Mouse (Mus musculus): ENCODE measurements around the gene Sash1. TPM values are rescaled to one million over a fixed set of nuclear protein-coding genes. Genes with fewer than 3 reads are reported as not detected.

Sash1 gene
- total and polyA plus RNA-seq, 3 experiments = 0.16 TPM; not detected in 2

GRCm38 (mm10) chr10:8917798-8918197 is 31.9 kb upstream of the Sash1 start:
- peaks cover 12% of the 10 kb centered on the region for H3K9me3 ChIP-seq (replicated peaks)
- no peaks in the 10 kb centered on the region for H3K36me3 ChIP-seq (replicated peaks)
- H3K4me3 ChIP-seq (ENCODE audit: low read depth, low read length) = no peak overlapping the region
- no peaks in the 10 kb centered on the region for H3K4me1 ChIP-seq (ENCODE audit: insufficient read depth, low read depth, low read length)
- ATAC-seq (ENCODE audit: extremely low read depth, insufficient number of reproducible peaks, low FRiP score, poor library complexity, severe bottlenecking) (no peak), DNase-seq (ENCODE audit: low spot score) (no peak)
- H3K27me3 ChIP-seq (ENCODE audit: insufficient read depth, low read length) = no peaks in the 10 kb centered on the region
- no peak for TF ChIP-seq CTCF (IDR thresholded peaks at IDR 0.05; ENCODE audit: low read depth, low read length)
- no peak for TF ChIP-seq GATA1 (IDR thresholded peaks at IDR 0.05; ENCODE audit: borderline replicate concordance, low read length)
- TF ChIP-seq POLR2AphosphoS5 (IDR thresholded peaks at IDR 0.05; ENCODE audit: insufficient replicate concordance, low read depth, low read length) = no peak
- no peak for TF ChIP-seq GATA2 (IDR thresholded peaks at IDR 0.05; ENCODE audit: borderline replicate concordance, low read depth, low read length)
- no peak for TF ChIP-seq TAL1 (conservative IDR thresholded peaks at IDR 0.05; ENCODE audit: low read depth, low read length)

GRCm38 (mm10) chr10:8917350-8917749 is 31.5 kb upstream of the Sash1 start:
- Histone ChIP-seq H3K36me3 (replicated peaks) (no peaks in the 10 kb centered on the region), H3K4me3 (ENCODE audit: low read depth, low read length) (no peak overlapping the region), H3K4me1 (ENCODE audit: insufficient read depth, low read depth, low read length) (no peaks in the 10 kb centered on the region), H3K9me3 (replicated peaks) (peaks cover 12% of the 10 kb centered on the region), H3K27me3 (ENCODE audit: insufficient read depth, low read length) (no peaks in the 10 kb centered on the region)
- no peak for TF ChIP-seq GATA1 (IDR thresholded peaks at IDR 0.05; ENCODE audit: borderline replicate concordance, low read length)
- no peak for TF ChIP-seq POLR2AphosphoS5 (IDR thresholded peaks at IDR 0.05; ENCODE audit: insufficient replicate concordance, low read depth, low read length)
- no peak for TF ChIP-seq GATA2 (IDR thresholded peaks at IDR 0.05; ENCODE audit: borderline replicate concordance, low read depth, low read length)
- TF ChIP-seq TAL1 (conservative IDR thresholded peaks at IDR 0.05; ENCODE audit: low read depth, low read length) = no peak
- TF ChIP-seq CTCF (IDR thresholded peaks at IDR 0.05; ENCODE audit: low read depth, low read length) = no peak
- DNase-seq (ENCODE audit: low spot score) (no peak), ATAC-seq (ENCODE audit: extremely low read depth, insufficient number of reproducible peaks, low FRiP score, poor library complexity, severe bottlenecking) (no peak)

GRCm38 (mm10) chr10:8915755-8916154 is 29.9 kb upstream of the Sash1 start:
- ATAC-seq (ENCODE audit: extremely low read depth, insufficient number of reproducible peaks, low FRiP score, poor library complexity, severe bottlenecking) (no peak), DNase-seq (ENCODE audit: low spot score) (no peak)
- H3K4me1 ChIP-seq (ENCODE audit: insufficient read depth, low read depth, low read length) = no peaks in the 10 kb centered on the region
- no peak overlapping the region for H3K4me3 ChIP-seq (ENCODE audit: low read depth, low read length)
- no peaks in the 10 kb centered on the region for H3K27me3 ChIP-seq (ENCODE audit: insufficient read depth, low read length)
- peaks cover 6% of the 10 kb centered on the region; the same call in 1 of the 2 replicates for H3K9me3 ChIP-seq (replicated peaks)
- no peaks in the 10 kb centered on the region for H3K36me3 ChIP-seq (replicated peaks)
- no peak for TF ChIP-seq POLR2AphosphoS5 (IDR thresholded peaks at IDR 0.05; ENCODE audit: insufficient replicate concordance, low read depth, low read length)
- no peak for TF ChIP-seq TAL1 (conservative IDR thresholded peaks at IDR 0.05; ENCODE audit: low read depth, low read length)
- no peak for TF ChIP-seq GATA2 (IDR thresholded peaks at IDR 0.05; ENCODE audit: borderline replicate concordance, low read depth, low read length)
- no peak for TF ChIP-seq GATA1 (IDR thresholded peaks at IDR 0.05; ENCODE audit: borderline replicate concordance, low read length)
- TF ChIP-seq CTCF (IDR thresholded peaks at IDR 0.05; ENCODE audit: low read depth, low read length) = no peak

GRCm38 (mm10) chr10:8913904-8914303 is 28.0 kb upstream of the Sash1 start:
- Histone ChIP-seq H3K36me3 (replicated peaks) (no peaks in the 10 kb centered on the region), H3K9me3 (replicated peaks) (peaks cover 10% of the 10 kb centered on the region), H3K4me1 (ENCODE audit: insufficient read depth, low read depth, low read length) (no peaks in the 10 kb centered on the region), H3K4me3 (ENCODE audit: low read depth, low read length) (no peak overlapping the region), H3K27me3 (ENCODE audit: insufficient read depth, low read length) (no peaks in the 10 kb centered on the region)
- TF ChIP-seq GATA2 (IDR thresholded peaks at IDR 0.05; ENCODE audit: borderline replicate concordance, low read depth, low read length) = no peak
- no peak for TF ChIP-seq GATA1 (IDR thresholded peaks at IDR 0.05; ENCODE audit: borderline replicate concordance, low read length)
- no peak for TF ChIP-seq TAL1 (conservative IDR thresholded peaks at IDR 0.05; ENCODE audit: low read depth, low read length)
- TF ChIP-seq POLR2AphosphoS5 (IDR thresholded peaks at IDR 0.05; ENCODE audit: insufficient replicate concordance, low read depth, low read length) = no peak
- TF ChIP-seq CTCF (IDR thresholded peaks at IDR 0.05; ENCODE audit: low read depth, low read length) = no peak
- DNase-seq (ENCODE audit: low spot score) = no peak
- ATAC-seq (ENCODE audit: extremely low read depth, insufficient number of reproducible peaks, low FRiP score, poor library complexity, severe bottlenecking) = no peak

- H3K9me3 ChIP-seq (replicated peaks) = peaks cover 15% of the 10 kb centered on the region
- no peak overlapping the region for H3K4me3 ChIP-seq (ENCODE audit: low read depth, low read length)
- ATAC-seq (ENCODE audit: extremely low read depth, insufficient number of reproducible peaks, low FRiP score, poor library complexity, severe bottlenecking) (no peak), DNase-seq (ENCODE audit: low spot score) (no peak)
- H3K4me1 ChIP-seq (ENCODE audit: insufficient read depth, low read depth, low read length) = no peaks in the 10 kb centered on the region
- H3K27me3 ChIP-seq (ENCODE audit: insufficient read depth, low read length) = no peaks in the 10 kb centered on the region
- no peaks in the 10 kb centered on the region for H3K36me3 ChIP-seq (replicated peaks)
- TF ChIP-seq GATA2 (IDR thresholded peaks at IDR 0.05; ENCODE audit: borderline replicate concordance, low read depth, low read length) (no peak), TAL1 (conservative IDR thresholded peaks at IDR 0.05; ENCODE audit: low read depth, low read length) (no peak), POLR2AphosphoS5 (IDR thresholded peaks at IDR 0.05; ENCODE audit: insufficient replicate concordance, low read depth, low read length) (no peak), GATA1 (IDR thresholded peaks at IDR 0.05; ENCODE audit: borderline replicate concordance, low read length) (no peak), CTCF (IDR thresholded peaks at IDR 0.05; ENCODE audit: low read depth, low read length) (no peak)
Measured at GRCm38 (mm10) chr10:8912706-8913275, 26.9 kb upstream of the Sash1 start.

GRCm38 (mm10) chr10:8912213-8912612 is 26.3 kb upstream of the Sash1 start:
- H3K27me3 ChIP-seq (ENCODE audit: insufficient read depth, low read length) = no peaks in the 10 kb centered on the region
- DNase-seq (ENCODE audit: low spot score) (no peak), ATAC-seq (ENCODE audit: extremely low read depth, insufficient number of reproducible peaks, low FRiP score, poor library complexity, severe bottlenecking) (no peak)
- no peaks in the 10 kb centered on the region for H3K36me3 ChIP-seq (replicated peaks)
- no peak for TF ChIP-seq TAL1 (conservative IDR thresholded peaks at IDR 0.05; ENCODE audit: low read depth, low read length)
- H3K4me1 ChIP-seq (ENCODE audit: insufficient read depth, low read depth, low read length) = no peaks in the 10 kb centered on the region
- H3K9me3 ChIP-seq (replicated peaks) = peaks cover 13% of the 10 kb centered on the region
- no peak overlapping the region for H3K4me3 ChIP-seq (ENCODE audit: low read depth, low read length)

Data from G1E (cell line).